Mouse (Mus musculus) urinary bladder, adult 18-20 months (tissue): ENCODE data around the gene Polg2.
"Not testable (repeated sequence)": the region's sequence is repeated elsewhere in the genome, so short reads cannot be mapped to it uniquely, and the experiment has no call there.

ENCODE experiments used
- DNase-seq, 2 experiments: peaks; one replicate each; pipeline ENCODE4 v3.0.0; 2022; ENCODE audit warnings: low spot score in 2 of 2, mixed read lengths in 2 of 2

Polg2 gene

DNA sequence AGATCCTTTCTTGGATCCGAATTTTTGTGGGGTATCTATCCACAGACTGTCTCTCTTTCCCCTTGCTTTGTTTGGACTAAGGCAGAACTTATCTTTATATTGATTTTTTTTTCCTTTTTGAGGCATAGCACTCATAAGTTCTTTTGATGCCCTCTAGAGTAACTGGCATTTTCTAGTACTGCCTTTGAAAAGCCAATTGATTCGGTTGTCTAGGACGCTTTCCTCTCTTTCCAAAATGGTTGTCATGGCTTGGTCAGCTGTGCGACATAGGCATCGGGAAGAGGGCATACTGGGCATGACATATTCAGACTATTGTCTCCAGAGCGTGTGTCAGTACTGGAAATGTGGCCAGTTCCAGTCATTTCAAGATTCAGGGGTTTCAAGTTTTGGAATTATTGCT lies 10.3 kb upstream of the Polg2 start:
- no peak for DNase-seq

DNA sequence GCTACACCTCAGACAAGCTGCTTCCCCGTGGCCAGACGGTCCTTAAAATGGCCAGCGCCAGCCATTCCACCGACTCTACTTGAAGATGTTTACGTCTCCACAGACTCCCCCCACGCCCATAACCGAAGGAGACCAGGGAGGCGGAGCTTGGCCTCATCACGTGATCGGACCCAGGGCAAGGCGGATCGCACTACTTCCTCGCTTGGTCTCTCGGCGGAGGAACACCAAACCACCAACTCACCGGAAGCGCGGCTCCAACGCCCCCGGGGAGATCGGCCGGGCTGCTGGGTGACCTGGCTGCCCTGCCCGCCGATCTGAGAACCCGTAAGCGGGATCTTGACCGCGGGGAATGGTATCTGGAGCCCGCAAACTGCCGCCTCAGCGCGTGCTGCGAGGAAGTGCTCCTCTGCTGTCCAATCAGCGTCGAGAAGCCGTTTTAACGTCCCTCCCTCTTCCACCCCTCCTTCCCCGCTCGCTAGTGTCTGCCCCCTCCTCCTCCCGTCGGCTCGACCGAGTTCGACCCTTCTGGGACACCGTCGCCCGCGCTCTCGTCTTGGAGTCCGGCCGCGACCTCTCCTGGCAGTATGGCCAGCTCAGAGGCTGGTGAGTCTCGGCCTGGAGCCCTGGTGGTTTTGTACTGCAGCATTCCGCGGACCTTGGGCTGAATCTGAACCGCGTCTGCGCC lies 9.6 kb upstream of the Polg2 start, which contains the start of the genes Ddx5 and Cep95:
Ddx5 (minus strand) TSS at position 411 of the 685 bp plus-strand sequence.
Cep95 (plus strand) TSS at position 478 of the 685 bp plus-strand sequence.
- DNase-seq = peak in 1 of 2 experiments; percentile 95

DNA sequence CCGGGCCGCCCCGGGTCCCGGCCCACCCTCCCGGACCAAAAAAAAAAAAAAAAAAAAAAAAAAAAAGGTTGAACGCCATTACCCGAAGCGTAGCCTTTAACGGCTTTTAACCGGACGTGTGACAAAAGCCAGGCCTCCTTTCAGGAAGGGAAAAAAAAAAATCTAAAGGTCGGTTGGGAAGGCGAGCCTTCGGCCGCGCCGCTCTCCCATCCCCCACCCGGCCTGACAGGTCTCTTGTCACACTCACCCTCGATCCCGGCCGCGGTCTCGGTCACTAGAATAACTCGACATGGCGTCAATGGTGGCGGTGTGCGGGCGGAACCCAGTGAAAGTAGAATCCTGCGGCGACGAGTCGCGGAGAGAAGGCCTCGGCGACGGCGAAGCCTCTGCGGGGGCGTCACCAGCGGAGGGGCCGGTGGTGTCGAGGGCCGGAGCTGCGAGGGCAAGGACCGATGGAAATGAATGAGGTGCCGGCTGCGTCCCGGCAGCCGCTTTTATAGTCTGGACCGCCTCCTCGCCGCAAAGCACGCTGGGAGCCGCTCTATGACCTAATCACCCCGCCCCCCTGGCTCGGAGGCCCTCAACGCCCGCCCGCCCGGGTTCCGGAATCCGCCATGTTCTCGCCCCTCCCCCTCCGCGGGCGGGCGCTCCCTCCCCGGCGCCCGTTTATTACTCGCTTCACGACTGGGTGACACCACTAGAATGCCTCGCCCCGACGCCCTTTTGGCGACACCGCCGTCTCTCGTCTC lies 8.9 kb upstream of the Polg2 start:
- DNase-seq = peak; percentile 98 to 99

DNA sequence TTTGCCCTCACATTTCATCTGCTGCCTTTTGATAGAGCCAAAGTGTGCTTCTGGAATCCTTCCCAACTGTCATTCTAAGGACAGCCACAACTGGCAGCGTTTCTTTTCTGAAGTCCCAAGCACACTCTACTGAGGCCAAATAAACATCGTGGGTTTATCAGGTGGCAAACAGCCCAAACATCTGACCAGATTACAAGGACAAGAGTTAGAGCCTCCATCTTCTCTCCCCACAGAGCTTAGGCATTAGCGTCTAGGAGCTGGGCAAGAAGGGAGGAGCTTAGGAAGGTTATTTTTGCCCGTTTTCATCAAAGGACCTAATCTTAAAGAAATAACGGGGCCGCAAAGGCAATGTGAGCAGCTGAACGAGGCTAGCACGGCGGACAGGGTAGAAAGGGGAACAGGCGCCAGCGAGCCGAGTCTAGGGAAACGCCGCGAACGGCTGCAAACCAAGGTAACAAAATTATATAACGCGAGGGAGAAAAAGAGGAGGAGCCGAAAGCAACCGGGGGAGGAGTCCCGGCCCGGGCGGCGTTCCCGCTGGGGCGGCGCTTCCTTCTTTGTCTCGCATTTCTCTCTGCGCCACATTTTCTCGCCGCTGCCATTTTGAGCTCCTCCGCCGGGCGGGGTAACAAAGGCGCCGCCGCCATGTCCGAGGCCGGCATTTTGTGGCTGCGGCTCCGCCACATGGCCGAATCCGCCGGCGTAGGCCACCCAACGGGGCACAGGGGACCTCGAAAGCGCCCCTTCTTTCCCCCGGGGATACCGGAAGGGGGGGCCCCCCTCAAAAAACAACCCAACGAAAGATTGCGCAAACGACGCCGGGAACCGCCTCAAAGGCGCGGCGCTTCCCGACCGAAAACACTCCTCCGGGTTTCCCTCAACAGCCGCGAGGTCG lies 8.0 kb upstream of the Polg2 start:
- DNase-seq = peak; percentile 86 to 89

DNA sequence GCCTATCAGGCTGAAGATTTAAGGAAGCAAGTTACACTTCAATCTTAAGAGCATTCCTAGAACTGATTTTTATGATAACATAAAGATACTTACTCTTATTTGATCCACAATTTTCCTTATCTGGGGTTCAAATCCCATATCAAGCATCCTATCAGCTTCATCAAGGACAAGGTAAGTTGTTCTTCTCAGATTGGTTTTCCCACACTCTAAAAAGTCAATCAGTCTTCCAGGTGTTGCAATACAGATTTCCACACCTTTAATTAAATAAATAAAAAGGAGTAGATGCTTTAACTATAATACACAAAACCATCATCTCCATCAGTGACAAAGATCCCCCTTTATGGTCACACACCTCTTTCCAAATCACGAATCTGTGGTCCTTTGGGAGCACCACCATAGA lies 5.7 kb upstream of the Polg2 start:
- DNase-seq = no peak

DNA sequence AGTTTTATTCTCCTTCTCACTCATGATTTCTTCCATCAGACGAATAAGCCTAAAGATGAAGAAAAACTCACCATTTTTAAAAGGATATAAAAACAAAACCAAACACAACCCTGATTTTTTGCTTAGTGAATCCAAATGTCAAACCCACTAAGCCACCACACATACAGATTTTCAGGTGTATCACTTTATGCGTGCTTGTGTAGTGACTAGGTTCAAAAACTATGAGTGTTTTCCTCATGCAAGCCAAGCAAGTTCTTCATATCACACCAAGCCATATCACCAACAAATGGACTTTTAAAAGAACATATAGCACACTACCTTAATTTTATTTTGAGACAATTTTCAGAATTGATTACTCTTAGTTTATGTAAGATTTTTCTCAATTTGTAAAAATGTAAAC lies 5.1 kb upstream of the Polg2 start:
- DNase-seq = no peak

DNA sequence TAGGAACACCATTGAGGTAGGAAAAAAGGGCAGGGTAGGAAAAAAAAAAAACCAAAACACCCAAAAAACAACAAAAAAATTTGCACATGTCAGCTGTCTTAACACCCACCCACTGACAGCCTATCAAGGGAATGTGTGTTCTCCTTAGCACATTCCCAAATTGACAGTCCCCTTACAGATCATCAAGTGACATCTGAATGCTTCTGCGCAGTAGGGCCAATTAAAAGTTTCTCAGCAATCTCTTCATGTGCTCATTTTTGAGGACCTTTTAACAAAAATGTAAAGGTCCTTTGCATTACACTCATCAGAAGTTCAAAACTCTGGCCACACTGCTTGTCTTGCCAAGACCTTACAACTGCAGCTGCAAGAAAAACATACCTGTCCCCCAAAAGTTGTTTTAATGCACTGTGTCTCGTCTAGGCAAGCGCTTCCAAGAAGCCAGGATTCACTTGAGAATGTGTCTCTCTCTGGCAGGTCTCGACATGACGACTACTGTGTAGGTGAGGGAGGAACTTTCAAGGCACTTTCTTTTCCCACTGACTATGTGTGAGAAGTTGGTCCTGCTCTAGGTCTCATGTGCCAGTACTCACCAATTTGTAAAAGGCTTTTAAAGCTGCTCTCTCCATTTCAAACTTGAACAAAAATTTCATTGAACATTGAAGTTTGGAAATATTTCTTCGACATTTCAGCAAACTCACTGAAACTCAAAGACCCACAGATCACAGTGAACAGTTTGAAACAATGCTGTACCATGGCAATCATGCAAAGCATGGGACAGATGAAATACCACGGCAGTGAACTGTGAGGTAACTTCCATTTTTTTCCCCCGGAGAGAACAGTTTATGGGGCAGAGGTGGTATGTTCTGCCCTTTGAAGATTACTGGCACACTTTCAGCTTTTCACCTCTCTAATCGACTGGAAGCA lies 3.8 kb upstream of the Polg2 start:
- no peak for DNase-seq

DNA sequence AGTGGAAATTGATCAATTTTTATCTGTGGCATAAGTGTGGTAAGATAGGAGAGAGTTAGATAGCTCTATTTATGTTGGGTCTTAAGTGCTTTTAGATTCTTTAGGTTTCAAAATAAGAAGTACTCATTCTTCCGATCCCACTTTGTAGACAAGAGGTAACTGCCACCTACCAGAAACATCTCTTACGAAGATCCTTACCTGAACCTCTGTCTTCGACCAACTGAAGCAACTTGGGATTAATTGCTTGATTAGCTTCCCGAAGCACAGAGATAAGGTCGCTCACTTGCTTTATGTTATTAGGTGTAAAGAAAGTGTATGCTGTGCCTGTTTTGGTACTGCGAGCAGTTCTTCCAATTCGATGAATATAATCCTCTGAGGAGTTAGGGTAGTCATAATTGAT lies 2.9 kb upstream of the Polg2 start:
- DNase-seq = not testable (repeated sequence)

DNA sequence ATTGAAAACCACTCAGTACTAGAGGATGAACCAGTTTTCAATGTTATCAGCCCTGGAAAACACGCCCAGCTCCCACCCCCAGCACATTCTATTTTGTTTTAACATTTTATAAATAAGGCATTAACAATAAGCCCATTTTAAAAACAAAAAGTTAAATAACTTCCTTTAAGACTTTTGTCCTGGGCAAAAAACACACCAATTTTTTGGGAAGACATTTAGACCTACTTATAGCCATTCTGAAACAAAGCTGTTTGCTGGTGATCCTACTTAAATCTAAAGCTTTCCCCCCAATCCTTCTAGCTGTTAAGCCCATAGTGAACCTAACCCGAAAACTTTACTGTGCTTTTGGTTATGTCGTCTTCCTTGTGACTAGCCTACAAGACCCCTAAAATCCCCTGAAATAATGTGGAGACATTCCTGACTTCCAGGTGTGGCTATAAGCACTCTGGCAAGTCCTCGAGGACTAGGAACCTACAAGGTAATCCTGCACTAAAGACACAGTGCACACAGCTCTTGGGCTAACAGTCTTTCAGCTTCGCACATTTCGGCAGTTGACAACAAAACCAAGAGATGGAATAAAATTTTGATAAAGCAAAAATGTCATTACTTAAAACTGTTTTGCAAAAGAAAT lies 1.4 kb upstream of the Polg2 start:
- no peak for DNase-seq

DNA sequence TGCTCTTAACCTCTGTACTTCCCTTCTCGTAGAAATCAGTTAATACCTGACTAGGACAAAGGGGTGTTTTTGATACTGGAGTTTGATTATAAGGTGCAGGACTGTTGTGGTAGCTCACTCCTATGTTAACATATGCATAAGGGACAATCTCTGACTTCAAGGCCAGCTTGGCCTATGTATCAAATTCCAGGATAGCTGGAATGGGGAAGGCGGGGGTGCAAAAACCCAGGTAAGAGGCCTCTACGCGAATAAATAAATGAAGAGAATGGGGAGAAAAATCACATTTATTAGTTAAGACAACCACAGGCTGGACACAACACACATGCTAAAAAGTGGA lies 720 bp upstream of the Polg2 start:
- no peak for DNase-seq

DNA sequence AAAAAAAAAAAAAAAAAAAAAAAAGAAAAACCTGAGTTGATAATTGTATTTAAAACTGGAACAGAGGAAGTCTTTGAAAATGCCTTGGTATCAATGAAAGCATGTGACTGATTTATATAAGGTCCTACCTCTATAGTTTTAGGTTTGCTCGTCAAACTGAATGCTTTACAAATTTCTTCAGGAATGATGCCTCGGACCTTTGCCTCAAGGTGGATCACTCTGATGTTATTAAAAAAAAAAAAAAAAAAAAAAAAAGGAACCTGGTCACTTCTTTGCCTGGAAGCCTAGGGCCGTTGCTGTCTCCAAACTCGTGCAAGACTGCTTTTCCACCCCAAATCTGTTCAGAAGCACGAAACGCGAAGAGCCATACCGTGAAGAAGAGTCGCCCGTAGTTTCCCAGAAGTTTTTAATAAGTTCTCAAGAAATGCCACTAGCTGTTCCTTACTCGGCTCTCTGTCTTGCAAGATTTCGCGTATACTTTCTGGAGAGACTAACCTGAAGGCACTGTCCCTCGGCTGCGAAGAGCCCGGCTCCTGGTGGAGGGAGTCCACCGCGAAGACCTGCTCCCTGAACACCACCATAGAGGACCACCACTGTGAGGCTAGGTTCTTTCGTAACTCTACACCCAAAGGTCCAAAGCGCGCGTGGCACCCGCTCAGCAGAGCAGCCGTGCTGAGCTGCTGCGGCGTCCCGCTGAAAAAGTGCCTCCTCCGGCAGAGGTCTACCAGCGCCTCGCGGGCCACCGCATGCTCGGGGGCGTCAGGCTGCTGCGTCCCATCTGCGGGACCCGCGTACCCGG lies 549 bp downstream of the Polg2 start:
- DNase-seq = peak in 1 of 2 experiments; percentile 85

DNA sequence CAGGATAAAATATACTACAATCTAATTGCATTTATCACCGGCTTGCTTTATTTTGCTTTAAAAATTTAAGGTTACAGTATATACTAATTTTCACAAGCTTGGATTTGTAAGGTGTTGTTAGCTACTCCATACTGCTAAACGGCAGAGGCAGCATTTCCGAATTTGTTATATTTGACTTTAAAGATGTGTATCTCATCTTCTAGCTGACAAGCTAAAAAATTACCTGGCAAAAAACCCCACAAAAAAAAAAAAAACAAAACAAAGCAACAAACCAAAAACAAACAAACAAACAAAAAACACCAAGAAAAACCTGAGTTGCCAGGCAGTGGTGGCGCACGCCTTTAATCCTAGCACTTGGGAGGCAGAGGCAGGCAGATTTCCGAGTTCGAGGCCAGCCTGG lies 1.2 kb downstream of the Polg2 start:
- no peak for DNase-seq

DNA sequence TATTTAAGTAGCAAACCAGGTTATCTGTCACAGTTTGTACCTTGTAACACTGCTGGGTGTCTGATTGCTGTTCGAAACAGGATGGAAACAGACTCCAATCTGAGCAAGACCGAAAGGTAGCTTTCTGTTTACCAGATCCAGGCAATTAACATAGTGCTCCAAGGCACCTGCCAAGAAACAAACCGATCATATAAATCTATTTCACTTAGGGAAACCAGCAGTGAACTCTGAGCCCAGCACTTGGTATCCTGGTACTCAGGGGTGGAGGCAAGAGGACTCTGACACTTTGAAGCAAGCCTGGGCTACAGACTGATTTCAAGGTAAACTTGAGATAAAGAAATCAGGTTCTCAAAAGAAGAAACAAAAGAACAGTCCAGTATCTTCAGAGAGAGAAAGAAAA lies 1.9 kb downstream of the Polg2 start:
- DNase-seq = no peak

DNA sequence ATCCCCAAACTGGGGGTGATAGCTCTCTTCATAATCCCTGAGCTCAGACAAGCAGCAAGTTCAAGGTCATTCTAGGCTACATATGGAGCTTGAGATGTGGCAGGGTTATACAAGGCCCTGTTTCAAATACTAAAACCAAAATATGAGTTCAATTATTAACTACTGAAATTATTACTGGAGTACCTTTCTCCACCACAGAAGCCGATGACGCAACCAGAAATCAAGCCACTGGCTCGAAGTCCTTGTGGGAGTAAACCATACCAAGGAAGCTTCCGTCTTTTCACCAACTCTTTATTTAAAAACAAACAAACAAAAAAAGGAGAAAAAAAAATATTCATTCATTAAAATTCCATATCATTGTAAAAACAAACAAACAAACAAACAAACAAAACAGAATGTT lies 2.4 kb downstream of the Polg2 start:
- no peak for DNase-seq

DNA sequence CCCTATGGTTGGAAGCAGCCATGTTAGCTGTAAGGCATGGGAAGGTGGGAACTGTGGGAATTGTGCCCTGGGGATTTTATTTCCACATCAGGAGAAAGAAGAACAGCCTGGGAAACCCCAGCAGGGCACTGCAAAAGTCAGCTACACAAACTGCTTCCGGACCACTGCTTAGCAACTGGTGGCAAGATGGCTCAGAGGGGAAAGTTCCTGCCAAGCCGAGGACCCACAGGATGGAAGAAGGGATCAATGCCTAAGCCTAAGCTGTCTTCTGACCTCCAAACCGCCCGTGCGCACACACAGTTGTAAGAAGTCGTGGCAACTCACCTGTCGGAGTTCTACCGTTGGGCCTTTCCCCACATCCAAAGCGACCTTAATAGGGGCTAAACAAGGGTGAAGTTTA lies 6.3 kb downstream of the Polg2 start:
- no peak for DNase-seq

DNA sequence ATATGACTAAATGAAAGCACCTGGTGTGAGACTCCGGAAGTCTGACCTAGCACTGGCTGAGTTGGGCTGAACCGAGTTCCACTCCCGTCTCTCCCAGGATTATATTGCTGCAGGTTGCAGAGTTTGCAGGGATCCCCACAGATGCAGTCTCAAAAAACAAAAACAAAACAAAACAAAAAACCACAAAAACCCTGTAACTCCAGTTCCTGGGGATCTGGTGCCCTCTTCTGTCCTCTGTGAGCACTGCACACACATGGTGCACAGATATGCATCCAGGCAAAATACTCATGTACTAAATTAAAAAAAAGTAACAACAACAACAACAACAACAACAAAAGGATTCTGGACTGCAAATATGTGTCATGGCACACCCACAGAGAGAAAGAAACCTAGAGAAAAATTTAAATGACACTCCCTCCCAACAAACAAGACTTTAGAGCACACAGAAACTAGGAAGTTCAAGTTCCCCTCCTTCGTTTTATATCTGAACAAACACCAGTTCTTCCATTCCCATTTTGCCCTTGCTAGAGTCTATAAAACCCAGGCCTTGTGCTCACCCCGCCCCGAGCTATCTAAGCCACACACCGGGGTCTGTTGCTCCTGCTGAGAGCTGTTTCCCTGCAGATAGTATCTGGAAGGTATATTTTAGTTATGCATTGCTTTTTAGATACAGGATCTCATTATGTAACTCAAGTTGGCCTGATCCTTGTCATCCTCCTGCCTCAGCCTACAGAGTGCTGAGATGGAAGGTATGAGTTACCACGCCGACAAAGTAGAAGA lies 9.0 kb downstream of the Polg2 start:
- no peak for DNase-seq

DNA sequence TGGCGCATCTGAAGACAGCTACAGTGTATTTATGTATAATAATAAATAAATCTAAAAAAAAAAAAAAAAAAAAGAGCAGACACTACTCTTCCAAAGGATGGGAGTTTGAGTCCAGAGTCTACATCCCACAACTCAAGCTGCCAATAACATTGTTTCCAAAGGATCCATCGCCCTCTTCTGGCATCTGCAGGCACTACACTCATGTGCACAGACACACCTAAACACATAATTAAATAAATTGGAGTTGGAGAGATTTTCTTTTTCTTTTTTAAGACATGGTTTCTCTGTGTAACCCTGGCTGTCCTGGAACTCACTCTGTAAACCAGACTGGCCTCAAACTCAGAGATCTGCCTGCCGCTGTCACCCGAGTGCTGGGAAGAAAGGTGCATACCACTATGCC lies 11.8 kb downstream of the Polg2 start:
- DNase-seq = no peak

DNA sequence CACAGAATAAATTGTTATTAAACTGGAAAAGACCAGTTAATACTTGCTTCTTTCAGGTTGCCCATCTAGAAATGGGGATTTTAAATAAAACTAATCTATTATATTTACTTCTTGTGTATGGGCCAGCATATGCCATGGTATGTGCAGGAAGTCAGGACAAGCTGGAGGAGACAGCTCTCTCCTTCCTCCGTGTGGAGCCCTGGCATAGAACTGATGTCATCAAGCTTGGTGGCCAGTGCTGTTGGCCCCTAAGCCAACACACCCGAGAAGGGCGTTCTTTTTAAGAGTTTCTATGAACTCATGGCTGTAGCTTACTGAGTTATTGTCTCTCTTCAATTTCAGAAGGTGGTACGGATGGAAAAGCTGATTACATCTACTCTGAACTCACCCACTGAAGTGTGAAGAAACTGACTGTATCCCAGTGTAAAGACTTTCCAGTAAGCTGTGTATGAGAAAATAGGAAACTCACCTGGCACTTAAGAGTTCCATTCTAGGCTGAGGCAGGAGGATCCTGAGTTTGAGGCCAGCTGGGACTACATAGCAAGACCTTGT lies 12.7 kb downstream of the Polg2 start:
- DNase-seq = no peak

DNA sequence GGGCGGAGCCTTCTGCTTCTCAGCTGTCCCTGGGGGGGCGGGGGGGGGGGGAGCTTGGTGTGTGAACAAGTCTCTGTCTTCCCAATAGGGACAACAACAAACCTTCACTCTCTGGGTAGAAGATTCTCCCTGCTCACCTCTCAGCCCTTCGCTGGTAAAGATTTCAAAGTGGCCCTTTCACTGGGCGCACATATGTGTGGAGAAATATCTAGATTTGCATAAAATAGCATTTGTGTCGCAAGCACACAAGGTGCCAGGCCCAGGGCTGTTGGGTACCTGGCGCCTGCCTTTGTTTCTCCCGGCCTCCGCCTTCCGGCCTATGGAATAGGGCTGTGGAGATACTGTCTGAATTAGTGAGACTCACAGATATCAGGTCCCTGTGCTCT lies 16.5 kb downstream of the Polg2 start:
- DNase-seq = no peak
